Mouse (Mus musculus): ENCODE results near the gene Ginm1.

The Ginm1 gene

DNA sequence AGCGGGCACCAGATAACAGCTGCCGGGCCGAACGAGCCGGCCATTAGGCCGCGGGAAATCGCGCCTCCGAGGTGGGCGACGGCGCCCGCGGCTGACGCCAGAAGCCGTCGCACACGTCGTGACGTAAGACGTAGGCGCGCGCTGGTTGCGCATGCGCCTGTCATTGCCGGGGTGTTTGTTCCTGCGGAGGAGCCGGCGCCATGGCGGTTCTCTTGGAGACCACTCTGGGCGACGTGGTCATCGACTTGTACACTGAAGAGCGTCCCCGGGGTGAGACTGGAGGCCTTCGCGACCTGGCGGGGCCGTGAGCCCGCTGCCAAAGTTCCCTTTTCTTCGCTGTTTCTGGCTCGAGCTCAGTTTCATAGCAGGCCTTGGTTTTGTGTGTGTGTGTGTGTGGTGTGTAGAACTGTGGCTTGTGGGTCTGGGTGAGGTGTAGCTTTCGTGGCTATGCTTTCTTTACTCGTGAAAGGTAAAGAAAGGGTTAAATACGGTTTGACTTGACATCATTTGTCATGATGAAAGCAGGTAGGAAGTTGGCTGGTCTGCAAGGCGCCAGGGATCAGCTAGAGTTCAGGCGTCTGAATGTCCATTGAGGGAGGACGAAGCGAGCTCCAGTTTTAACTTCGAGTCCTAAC is at the start of gene Ginm1, which contains the start of gene Ppil4:
Gene Ginm1 (minus strand): TSS at position 74 of the 635 bp plus-strand sequence.
Gene Ppil4 (plus strand): TSS at position 141 of the 635 bp plus-strand sequence.
- DNase-seq (ENCODE audit: low spot score in 2 of 2): peak; percentile 75 to 84

DNA sequence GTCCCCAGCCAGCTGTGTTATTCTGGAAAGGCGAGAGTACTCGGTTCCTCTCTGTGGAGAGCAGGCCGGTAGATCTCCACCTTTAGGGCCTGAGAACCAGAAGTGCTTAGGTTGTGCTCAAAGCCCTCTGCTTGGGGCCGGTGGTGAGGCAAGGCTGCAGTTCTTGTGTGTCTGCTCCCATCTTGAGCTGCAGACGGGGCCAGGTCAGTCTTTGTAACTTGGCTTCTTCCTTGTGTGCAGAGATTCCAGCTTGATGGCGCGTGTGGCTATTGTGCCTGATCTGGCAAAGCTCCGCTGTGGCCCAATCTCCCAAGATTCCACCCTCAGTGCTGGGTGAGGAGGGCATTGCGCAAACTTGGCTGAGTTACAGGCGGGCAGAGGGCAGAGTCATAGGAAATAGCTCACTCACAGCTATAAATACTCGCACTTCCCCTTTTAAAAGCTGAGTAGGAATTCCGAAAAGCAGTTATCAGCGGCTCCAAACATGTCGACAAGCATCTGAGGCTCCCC is 49.0 kb upstream of the Ginm1 start:
- no peak for DNase-seq (ENCODE audit: low spot score in 2 of 2)

DNA sequence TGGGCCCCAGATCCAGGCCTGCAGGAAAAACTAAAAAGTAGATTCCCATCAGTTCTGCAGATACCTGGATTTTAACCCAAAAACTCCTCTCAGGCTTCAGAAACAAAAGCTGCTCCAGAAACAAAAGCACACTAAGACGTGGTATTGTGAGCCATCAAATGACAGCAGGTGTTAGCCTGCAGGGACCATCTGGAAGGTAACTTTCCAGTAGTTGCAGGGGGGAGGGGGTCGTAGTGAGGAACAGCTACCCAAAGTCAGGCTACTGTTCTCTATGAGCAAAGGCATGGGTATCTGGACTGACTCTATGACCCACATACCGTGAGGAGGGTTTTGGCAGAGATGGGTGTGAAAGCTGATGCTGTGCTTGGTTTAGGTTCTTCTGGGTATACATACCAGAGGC is 48.2 kb upstream of the Ginm1 start:
- no peak for DNase-seq (ENCODE audit: low spot score in 2 of 2)

DNA sequence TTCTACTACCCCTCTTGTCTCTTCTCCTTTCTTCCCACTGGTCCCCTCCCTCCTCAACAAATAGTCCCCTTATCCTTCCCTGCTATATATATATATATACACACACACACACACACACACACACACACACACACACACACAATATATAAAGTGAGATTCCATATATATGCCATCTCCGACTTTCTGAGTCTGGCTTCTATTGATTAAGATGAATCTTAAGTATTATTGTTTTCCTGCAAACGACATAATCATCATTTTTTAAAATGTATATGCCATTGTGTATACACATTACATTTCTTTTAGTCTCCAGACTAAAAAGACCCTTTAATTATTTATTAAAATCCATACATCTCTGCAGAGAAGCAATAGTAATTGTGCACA is 47.7 kb upstream of the Ginm1 start:
- no peak for DNase-seq (ENCODE audit: low spot score in 2 of 2)

DNA sequence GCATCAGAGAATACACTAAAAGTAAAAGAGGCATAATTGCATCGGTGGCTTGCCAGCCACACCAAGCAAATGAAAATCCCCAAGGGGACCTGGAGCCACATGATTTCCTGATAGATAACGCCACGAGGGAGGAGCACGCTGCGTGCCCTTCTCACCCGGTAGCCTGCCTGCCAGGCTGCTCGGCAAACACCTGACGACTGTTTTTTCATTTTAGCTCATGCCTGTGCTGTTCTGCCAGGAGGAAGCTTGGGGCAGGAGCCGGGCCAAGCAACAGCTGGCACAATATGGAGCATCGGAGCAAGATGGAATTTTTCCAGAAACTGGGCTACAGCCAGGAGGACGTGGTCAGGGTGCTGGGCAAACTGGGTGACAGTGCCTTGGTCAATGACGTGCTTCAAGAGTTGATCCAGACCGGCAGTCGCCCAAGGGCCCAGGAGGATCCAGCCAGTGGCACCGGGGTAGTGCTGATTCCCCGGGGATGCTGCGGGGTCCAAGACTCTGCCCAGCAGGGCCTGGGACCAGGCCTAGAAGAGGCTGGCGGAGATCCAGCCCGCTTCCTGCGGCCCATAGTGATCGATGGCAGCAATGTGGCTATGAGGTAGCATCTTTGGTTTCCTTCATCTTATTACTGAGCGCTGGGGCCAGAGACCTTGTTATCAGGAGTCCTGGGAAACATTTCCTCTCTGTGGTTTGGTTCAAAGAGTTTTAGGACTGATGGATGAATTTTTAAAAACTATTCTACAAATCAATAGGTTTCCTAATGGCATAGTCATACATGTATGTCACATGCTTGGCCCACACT is 47.1 kb upstream of the Ginm1 start:
- DNase-seq (ENCODE audit: low spot score in 2 of 2): no peak

DNA sequence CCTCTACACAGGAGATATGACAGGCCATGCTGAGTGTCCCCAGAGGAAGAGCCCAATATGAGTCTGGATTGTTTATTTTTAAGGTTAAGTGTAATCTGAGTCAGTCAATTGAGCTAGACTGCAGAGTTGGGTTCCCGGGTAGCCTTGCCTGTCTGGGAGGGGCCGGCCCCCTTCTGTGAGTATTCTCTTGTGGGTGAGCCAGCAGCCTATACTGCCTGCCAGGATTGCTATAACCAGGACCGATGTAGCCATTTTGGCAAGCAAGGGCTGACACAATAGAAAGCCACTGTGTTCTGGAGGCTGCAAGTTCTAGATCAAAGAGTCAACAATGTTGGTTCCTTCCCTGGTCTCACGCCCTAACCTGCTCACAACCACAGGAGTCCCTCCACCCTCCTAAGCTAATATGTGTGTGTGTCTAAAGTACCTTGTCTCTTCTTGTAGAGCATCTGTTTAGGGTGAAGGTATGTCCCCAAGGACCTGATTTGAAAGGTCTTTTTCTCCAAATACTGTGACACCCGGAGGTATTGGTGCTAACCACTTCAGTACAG is 46.3 kb upstream of the Ginm1 start:
- no peak for DNase-seq (ENCODE audit: low spot score in 2 of 2)

DNA sequence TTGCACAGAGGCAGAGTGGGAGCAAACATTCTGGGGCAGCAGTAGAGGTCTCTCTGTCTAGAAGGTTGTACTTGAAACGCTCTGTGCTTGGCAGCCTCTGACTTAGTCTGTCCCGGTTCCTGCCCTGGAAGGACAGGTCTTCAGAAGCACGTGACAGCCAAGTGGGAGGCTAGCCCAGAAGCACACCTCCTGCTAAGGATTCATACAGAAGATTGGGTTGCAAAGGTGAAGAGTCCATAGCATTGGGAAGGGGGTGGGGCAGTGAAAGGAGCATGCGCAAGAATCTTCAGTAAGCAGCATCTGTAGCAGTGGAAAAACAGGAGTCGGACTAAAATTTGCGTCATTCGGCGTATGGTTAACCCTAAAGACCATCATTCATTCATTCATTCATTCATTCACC is 45.4 kb upstream of the Ginm1 start:
- DNase-seq (ENCODE audit: low spot score in 2 of 2): no peak

DNA sequence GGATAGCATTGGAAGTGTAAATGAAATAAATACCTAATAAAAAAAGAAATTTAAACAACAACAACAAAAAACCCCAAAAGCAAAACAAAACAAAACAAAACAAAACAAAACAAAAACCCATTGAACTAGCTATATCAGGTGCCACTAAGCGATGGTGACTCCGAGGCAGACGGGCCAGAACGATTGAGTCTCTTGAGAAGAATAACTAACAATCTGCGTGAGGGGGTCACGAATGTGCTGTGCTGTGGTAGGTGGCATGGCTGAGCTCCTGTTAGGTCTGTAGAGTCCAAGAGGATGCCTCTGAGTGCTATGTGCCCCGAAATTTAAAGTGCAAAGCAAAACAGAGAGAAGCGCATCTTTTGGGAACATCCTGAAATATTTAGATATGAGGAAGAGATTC is 44.8 kb upstream of the Ginm1 start:
- DNase-seq (ENCODE audit: low spot score in 2 of 2): no peak

DNA sequence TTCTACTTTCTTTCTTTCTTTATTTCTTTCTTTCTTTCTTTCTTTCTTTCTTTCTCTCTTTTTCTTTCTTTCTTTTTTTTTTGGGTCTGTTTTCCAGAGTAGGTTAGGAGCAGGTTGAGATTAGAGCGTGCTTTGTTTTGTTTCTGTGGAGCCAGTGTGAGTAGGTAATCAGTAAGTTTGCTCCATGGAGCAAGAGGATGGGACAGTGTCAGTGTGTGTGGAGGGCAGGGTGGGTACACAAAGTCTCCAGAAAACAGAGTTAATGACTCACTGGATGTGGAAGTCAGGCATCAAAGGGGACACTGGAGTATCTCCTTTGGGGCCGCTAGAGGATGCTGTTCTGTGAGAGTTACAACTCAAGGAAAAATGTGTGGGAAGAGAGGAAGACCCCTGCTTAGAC is 44.3 kb upstream of the Ginm1 start:
- DNase-seq (ENCODE audit: low spot score in 2 of 2): no peak

DNA sequence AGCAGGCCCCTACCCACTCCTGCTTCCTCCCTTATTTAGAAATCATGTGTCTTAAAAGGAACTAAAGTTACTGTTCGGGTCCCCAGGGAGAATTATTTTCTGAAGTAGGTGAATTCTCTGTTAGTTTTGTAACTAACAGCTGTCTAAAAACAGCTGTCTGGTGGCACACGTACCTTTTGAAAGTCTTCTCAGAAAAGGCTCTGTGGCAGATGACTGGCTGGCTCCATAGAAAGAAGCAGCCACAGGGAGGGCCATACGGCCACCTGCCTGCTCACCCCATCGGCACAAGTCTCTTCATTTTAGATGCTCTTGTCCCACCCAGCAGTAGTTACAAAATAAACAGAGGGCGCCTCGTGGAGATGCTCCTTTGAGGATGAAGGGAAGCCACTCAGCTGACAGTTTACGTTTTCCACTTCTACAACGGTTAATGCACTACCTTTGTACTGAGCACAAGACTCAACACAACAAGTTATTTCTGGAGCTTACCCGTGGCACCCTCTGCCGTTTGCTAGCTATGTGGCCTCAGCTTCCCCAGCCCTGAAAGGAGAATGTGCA is 42.1 kb upstream of the Ginm1 start:
- DNase-seq (ENCODE audit: low spot score in 2 of 2): no peak

DNA sequence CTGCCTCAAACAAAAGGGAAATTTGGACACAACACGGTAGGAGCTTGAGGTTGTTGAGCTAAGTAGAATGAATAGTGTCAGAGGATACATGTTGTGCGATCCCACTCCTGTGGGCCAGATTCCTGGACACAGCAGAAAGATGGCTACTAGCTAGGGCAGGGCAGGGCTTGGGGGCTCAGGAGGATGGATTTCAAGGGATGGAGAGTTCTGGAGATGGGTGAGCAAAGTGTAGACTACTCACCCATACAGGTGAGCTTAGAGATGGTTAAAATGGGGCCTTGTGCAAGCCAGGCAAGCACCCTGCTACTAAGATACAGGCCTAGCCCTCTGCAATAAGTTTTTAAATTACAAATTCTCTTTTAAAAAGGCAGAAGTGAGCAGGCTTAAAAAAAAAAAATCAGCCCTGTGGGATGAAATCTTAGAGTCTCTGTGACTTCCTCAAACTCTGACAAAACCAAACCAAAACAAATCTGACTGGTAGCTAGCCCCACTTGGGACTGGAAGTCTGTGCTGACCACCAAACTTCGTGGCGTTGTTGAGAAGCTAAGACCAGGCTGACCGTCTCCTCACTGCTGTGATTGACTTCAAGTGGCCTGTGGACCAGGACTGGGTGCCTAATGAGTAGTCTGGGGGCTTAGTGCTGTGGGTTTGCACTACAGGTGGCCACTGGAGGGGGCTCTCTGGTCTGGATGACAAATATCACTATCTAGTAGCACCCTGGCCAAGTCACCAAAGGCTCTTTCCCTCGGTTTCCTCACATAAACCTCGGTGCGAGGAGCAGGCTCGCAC is 40.9 kb upstream of the Ginm1 start:
- no peak for DNase-seq (ENCODE audit: low spot score in 2 of 2)

DNA sequence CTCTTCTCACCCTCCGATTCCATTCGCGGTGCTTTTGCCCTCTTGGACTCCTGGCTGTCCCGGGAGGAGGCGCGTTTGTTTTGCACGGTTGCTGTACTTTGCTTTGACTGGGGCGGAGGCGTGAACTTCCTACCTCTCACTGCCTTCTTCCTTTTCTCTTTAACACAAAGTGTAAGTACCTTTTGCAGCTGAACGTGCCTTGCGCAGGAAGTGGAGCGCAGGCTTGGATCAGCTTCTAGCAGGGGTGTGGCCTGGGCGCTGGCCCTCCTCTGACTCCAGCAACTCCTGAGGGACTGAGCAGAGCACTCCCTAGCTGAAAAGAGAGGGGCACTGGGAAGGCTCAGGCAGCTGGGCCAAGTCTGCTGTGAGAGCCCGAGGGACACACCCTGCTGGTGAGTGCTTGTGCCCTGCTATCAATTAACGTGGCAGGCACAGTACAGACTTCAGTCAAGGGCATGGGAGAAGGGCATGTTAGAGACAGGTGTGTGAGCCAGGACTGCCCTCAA is 39.6 kb upstream of the Ginm1 start, which contains the start of gene Zc3h12d:
Gene Zc3h12d (plus strand): TSS at position 300 of the 506 bp plus-strand sequence.
- DNase-seq (ENCODE audit: low spot score in 2 of 2): no peak

DNA sequence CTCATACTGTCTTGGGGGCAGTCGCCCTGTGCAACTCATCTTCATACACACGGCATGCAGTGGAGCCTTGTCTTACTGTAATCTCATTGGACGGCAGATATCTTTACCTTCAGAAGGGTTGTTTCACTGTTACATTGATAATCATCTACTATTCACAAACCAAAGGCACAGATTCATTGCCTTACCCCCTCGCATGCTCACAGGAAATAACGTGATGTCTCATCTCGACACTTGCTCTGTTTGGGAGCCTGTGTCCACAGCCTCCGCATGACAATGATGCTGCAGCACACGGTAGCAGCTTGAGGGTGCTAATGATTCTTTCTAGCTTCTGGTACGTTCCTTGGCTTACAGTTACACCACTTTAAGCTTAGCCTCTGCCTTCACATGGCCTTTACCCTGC is 33.5 kb upstream of the Ginm1 start:
- DNase-seq (ENCODE audit: low spot score in 2 of 2): no peak

DNA sequence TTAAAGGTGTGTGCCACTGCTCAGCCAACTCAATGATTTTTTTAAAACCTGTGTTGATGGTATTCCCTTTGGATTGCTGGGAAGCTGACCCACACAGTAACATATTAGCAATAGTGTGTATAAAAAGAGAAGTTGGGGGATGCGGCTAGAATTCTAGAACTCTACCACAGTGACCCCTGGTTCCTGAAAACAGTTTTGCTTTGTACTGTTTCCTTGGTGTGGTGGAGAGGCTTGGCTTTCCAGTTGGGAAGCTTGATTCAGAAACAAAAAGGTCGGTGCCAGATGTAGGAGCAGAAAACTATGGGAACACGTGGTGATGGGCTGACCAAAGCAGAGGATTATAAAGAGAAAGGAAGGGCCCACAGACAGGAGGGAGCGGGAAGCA is 32.6 kb upstream of the Ginm1 start:
- no peak for DNase-seq (ENCODE audit: low spot score in 2 of 2)

DNA sequence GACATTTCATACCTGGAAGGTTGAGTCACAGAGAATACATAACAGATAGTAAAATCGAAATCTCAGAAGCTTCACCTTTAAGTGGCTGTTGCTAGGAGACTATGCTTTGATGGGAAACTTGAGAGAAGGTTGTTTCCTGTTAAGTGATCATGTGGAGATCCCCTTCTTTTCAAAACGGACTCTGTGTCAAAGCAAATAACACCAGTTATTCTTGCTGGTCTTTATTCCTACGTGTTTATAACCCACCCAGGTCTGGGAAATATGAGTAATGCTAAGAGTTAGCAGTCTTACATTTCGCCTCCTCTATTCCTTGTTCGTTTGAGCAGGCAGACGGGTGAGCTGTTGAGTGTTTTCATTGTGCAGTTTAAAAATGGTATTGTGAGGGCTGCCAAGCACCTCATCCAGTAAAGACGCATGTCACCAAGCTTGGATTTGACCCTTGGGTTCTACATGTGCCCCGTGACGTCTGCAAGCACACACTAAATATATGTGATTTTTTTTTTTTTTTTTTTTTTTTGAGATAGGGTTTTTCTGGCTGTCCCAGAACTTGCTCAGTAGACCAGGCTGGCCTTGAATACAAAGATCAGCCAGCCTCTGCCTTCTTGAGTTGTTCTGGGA is 32.1 kb upstream of the Ginm1 start:
- no peak for DNase-seq (ENCODE audit: low spot score in 2 of 2)

DNA sequence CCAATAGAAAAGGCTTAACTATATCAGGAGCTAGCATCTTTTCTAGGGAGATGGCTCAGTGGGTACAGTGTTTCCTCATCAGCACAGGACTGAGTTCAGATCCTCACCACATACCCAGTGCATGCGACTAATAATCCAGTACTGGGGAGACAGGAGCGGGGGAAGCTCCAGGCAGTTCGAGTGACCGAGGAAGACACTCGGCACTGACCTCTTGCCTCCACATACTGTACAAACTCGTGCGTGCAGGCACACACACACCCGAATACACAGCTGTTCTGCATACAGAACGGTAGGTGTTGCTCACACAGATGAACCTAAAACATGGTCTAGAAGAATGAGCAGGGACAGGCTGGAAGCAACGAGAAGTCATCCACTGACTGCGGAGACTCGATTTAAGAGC is 29.4 kb upstream of the Ginm1 start:
- no peak for DNase-seq (ENCODE audit: low spot score in 2 of 2)

DNA sequence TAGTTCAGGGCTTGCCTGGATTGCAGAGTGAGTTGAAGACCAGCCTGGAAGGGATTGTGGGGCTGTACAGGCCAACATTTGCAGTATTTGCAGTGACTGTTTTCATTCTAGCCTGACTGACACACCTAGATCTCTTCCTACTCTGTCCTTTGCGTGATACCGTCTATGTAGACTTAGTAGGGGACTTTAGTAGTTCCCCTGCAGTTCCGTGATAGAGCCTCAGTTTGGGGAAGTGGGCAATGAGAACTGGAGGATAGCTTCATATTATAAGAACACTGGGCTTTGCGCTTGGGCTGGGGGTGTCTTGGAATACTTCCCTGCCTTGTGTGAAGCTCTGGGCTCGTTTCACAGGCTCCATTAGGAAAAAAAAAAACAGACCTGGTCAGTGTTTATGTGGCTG is 27.5 kb upstream of the Ginm1 start:
- DNase-seq (ENCODE audit: low spot score in 2 of 2): no peak

DNA sequence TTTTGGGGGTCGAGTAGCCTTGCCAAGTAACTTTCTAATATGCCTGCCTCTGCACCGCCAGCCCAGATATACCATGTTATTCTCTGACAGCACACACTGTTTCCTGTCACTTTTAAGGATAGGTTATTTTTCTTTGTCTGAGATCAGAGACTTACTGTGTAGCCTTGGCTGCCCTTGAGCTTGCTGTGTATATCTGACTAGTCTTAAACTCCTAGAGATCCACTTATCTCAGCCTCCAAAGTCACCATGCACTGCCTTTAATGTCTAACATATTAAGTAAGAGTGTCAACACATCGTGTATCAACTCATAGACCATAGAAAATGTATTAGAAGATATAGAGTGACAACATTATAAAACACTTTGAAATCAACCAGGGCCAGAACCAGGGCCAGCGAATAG is 27.0 kb upstream of the Ginm1 start:
- no peak for DNase-seq (ENCODE audit: low spot score in 2 of 2)

DNA sequence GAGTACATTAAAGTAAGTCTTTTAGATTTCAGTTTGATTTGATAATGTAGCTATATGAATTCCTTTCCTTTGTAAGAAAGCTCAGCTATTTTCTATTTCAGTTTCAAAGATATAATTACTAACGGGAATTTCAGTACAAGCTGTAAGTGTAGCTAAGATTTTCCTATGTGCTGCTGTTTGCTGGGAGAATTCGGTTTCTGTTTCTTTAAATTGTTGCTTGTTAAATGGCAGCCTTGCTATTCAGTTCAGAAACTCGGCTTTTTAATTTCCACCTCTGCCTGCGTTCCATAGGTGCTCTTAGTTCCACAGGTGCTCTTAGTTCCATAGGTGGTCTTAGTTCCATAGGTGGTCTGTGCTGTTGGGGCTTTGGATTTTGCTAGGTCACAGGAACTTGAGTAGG is 26.5 kb upstream of the Ginm1 start:
- no peak for DNase-seq (ENCODE audit: low spot score in 2 of 2)

DNA sequence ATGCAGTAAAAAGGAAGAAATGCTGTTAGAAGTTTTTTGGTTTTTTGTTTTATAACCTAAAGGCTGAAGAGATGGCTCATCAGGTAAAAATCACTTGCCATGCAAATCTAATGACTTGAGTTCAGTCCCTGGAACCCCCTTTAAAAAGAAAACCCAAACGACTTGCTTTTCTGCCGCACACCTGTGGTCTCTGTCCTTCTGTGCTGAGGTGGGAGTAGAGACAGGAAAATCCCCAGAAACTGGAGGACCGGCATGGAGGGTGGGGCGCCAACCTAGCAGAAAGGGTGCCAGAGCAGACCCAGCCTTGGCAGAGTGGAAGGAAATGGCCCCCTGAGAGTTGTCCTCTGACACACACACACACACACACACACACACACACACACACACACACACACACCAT is 26.1 kb upstream of the Ginm1 start:
- no peak for DNase-seq (ENCODE audit: low spot score in 2 of 2)

DNA sequence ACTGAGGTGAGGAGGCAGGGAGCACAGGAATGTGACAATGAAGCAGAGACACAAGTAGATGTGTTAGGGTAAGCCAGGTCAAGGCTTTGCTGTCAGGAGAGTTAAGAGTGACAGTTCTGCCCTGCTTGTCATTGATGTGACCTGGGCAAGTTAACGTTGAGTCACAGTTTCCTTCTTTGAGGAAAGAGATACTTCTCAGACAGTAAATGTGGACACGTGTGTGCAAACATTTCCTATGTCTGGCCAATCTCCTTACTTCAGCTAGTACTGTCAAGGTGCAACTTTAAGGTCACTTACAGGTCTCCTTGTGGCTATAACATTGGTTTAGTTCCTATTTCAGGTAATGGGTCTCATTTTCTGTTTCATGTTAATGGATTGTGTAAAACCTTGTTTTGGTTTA is 23.9 kb upstream of the Ginm1 start:
- DNase-seq (ENCODE audit: low spot score in 2 of 2): no peak
